ENCODE assay signal across 22 mouse cellular contexts in genomic region chr16:8585056-8585455, GRCm38 (mm10).
"Had no signal": no experiment of that assay in that cellular context is flagged by ENCODE, and none has a peak within 500 bp of the region (broad histone marks: within the 10 kb centered on the region; RNA-seq: fewer than 3 reads in every experiment).

No protein-coding gene starts in this region.

- DNase-seq: kidney, adult 2 months; kidney, postnatal 10 days; kidney, postnatal 36 days; layer of hippocampus, postnatal 36 days; liver, postnatal 0 days; lung, embryonic 14.5 days; right cerebral cortex, adult 18-20 months; right cerebral cortex, postnatal 25 days; thymus, postnatal 25 days had no signal

- H3K4me1 ChIP-seq: kidney, embryonic 15.5 days; limb, embryonic 12.5 days; limb, embryonic 15.5 days; midbrain, embryonic 10.5 days; midbrain, embryonic 13.5 days had no signal

- H3K4me3 ChIP-seq: kidney, embryonic 15.5 days; left cerebral cortex, adult 2 months; limb, embryonic 12.5 days; limb, embryonic 15.5 days; midbrain, embryonic 10.5 days; midbrain, embryonic 13.5 days; myocyte; neural tube, embryonic 13.5 days had no signal

- H3K4me2 ChIP-seq: kidney, embryonic 15.5 days; limb, embryonic 12.5 days; limb, embryonic 15.5 days; liver, embryonic 11.5 days; lung, embryonic 14.5 days; midbrain, embryonic 13.5 days; neural tube, embryonic 13.5 days had no signal

- H3K9me3 ChIP-seq: kidney, embryonic 15.5 days; limb, embryonic 15.5 days; midbrain, embryonic 10.5 days; midbrain, embryonic 13.5 days; neural tube, embryonic 13.5 days had no signal

- ATAC-seq: liver, postnatal 0 days; lung, postnatal 0 days; midbrain, embryonic 13.5 days; midbrain, embryonic 16.5 days had no signal

- H3K27ac ChIP-seq: kidney, embryonic 15.5 days; left cerebral cortex, adult 2 months; limb, embryonic 12.5 days; limb, embryonic 15.5 days; liver, embryonic 14.5 days; macrophage; midbrain, embryonic 10.5 days; midbrain, embryonic 13.5 days had no signal

- H3K27me3 ChIP-seq: kidney, embryonic 15.5 days; limb, embryonic 12.5 days; limb, embryonic 15.5 days; midbrain, embryonic 13.5 days; neural tube, embryonic 13.5 days had no signal

- H3K9ac ChIP-seq: kidney, embryonic 15.5 days; limb, embryonic 12.5 days; limb, embryonic 15.5 days; liver, embryonic 14.5 days; liver, postnatal 0 days; lung, embryonic 14.5 days; midbrain, embryonic 13.5 days; neural tube, embryonic 13.5 days had no signal
